Mouse (Mus musculus) layer of hippocampus, postnatal 36 days (tissue): ENCODE measurements at regions not wholly inside any gene's neighbourhood (a gene's known extent, or its start where the extent isn't known, plus 50 kb on each side); places are given as distances from the start of the nearest gene placed in this dataset.
A peak's percentile ranks its signal among the peaks of the same experiment; 100 is the strongest.
"Not testable (repeated sequence)": the region's sequence is repeated elsewhere in the genome, so short reads cannot be mapped to it uniquely, and the experiment has no call there.

Source experiments
- DNase-seq, 2 experiments: peaks; one replicate each; pipeline ENCODE4 v3.0.0; 2022

DNA sequence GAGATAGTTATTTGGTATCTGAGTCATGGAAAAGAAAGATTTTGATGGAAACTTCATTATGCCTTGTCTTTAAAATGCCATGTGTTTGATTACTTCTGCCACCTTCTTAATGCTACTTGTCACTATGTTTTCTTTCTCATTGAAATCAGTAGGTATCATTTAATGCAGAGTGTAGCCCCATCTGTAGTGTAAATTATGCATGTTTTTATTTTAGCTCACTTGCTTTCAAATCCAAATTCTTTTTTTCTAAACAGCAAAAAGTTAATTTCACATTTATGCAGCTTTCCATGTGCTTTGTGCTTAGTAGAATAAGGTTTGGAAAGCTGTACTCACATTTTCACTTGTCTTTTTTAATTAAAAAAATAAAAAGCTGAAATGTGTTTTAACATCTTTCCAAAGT is 748.0 kb upstream of the Epha7 start:
- DNase-seq, result no peak

DNA sequence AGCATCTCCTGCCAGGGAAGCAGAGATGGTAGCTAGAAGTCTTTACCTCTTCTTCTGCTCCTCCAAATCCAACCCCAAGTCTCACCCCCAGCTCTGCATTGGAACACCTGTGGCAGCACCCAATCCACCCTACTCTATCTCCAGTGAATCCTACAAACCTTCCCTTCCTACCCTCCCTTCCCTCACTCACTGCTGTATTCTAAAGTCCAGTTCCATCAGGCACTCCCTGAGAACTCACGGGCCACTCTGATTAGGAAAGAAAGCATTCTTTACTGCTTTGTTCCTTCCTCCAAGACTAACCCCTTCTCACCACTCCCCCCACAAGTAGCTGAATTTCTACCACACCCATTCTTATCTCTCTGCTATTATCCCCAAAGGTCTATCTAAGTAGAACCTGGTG is 747.1 kb upstream of the Epha7 start:
- DNase-seq, result no peak

DNA sequence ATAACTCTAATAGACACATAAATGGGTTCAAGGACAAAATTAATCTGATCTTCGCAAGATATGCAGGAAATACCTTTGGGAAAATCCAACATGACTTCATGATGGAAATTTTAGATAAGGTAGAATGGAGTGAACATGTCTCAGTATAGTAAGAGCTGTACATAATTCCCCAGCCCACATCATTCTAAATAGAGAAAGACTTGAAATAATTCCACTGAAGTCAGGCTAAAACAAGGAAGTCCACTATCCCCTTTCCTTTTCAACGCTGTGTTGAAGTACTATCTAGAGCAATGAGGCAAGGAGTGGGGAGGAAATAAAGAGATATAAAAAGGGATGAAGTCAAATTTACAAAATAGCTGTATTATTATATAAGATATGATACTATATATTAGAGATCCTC is 733.9 kb upstream of the Epha7 start:
- no peak for DNase-seq

DNA sequence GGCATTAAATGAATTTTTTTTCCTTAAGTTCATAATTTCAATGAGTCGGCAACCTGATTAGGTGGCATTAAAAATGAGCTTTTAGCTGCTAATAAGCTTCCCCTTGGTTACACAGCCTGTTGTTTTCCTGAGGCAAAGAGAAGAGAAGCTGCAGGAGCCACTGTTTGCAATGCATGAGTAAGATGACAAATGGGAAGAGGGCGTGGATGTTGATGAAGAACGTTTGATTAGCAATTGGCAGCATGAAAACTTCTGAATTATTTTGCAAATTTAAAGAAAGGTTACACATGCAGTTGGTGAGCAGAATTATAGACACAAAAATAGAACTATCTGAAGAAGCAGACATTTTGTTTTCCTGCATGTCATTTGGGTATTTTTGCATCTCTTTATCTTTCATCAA is 720.1 kb upstream of the Epha7 start:
- no peak for DNase-seq

DNA sequence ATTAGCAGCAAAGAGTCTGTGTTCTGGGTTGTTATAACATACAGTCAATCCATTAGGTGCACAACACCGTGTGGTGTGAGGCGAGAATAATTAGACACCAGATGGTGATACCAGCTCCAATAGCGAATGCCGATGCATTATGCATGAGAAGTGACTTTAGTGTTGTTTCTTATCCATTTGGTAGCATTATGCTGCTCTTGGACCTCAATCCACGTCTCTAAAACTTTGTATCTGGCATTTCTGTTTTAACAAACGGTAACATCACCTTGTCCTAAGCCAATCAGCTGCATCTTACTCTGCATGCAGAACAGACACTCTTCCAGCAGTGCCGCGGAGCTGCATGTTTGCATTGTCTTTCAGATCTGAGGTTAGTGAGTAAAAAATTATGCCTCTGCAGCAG is 669.8 kb upstream of the Epha7 start:
- DNase-seq, result peak; percentile 36 to 51

DNA sequence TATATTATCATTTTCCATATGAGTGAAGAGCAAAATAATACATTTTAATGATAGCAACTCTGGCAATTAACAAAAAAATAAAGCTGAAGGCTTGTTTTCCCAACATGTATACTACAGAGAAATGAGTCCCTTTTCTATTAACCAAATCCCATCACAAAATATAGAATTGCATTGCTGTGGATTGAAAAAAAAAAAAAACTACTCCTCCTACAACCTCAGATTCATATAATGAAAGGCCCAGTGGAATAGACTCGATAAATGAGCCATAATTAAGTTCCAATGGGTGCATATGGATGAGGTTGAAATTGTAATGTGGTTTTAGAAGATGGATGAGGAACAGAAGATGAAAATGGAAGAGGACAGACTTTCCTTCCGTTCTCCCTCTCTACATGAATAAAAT is 657.8 kb upstream of the Epha7 start:
- DNase-seq, result no peak

DNA sequence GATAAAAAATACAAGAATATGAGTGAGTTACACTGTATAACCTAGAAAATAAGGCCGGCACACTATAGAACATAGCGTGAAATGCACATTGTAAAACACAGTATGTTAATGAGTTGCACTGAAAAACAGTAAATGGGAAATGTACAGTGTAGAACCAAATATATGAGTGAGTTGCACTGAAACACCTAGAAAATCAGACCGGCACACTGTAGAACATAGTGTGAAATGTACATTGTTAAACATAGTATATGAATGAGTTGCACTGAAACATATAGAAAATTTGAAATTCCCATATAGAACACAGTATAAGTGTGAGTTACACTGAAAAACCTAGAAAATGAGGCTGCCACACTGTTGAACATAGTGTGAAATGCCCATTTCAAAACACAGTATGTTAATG is 636.2 kb upstream of the Epha7 start:
- DNase-seq, result no peak

DNA sequence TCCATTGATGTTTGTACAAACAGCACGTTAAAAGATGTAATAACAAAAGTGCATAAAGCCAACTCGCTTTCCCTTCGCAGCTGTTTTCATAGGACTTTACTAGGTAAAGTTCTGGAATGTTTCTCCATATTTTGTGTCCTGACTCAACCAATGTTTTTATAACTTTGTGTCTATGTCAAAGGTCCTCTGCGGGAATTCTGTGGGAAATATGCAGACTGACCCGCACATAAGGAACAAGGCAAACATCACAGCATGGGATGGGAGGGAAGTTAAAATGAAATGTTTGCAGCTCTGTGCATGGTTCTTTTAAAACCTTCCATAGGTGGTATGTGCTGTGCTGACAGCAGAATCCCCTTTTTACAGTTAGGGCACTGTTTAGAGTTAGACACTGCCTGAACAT is 622.1 kb upstream of the Epha7 start:
- DNase-seq, result no peak

DNA sequence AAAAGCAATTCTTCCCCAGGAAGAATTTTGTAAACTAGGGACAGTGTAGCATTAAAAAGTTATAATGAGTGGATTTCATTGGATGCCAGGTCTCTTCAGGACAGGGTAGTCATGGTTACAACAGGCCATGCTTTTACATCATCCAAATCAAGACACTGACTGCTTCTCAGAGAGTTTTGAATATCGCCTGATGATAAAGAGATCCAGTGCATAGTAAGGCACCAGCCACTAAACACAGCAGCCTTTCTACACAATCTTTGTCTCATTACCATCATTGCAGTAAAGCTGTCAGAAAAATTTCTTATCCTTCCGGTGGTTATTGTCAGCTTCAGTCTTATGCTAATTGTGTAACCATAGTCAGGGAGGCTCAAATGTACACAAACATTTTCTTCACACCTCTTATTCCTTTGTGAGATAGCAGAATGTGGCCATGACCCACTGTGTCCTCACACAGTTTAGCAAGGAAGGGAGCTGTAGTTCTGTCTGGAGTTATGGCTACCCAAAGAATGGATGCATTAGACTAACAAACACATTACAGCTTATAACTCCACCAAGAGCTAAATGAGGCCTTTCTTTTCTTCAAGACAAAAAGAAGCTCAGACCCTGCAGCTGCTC is 585.2 kb upstream of the Epha7 start:
- DNase-seq, result no peak

DNA sequence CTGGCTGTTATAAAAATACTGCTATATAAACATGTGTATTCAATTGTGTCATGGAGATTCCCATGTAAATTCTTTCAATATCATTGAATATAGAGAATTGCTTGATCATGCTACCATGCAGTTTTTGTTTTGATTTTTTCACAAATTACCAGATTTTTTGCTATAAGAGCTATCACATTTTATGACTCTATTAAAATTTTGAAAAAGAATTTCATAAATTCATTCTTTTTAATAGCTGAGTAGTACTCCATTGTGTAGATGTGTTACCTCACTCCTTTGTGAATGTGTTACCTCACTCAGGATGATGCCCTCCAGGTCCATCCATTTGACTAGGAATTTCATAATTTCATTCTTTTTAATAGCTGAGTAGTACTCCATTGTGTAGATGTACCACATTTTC is 577.4 kb upstream of the Epha7 start:
- not testable (repeated sequence) for DNase-seq

DNA sequence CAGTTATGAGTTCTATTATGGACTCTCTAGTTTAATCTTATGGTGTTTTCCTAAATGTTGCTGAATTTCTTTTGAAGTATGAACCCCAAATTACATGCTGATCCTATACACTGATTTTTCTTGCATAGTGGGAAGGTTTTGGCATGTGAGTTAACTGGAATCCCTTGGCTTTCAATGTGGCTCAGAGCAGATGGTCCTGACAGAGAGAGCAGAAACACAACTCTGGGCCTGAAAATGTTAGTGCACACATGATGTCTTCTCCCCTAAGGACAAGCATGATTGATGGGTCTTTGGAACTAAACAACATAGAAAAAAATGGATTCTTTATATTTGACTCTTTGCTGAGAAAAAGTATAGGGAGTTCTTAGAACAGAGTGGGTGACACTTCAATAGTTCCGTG is 570.7 kb upstream of the Epha7 start:
- no peak for DNase-seq
